Mouse (Mus musculus) thymus, adult 2 months (tissue): Measurements from ENCODE around the gene Rnf7. TPM values are rescaled to one million over a fixed set of nuclear protein-coding genes. Genes with fewer than 3 reads are reported as not detected.
"Not testable (repeated sequence)": the region's sequence is repeated elsewhere in the genome, so short reads cannot be mapped to it uniquely, and the experiment has no call there.

Experiments used
- DNase-seq: peaks from one replicate; pipeline ENCODE4 v3.0.0; 2021
- H3K27ac ChIP-seq: fragments of 200-500 bp; 2 replicates; pipeline ENCODE4 v1.5.1; 2012; ENCODE audit warnings: low read length, control low read depth; ENCODE audit not compliant: control insufficient read depth, insufficient read depth
- H3K27me3 ChIP-seq: fragments of 200-500 bp; 2 replicates; pipeline ENCODE4 v1.6.1; 2012; ENCODE audit warnings: mild to moderate bottlenecking, low read length, moderate library complexity, mixed read lengths; ENCODE audit not compliant: control insufficient read depth, insufficient read depth
- H3K36me3 ChIP-seq: fragments of 200-500 bp; 2 replicates; pipeline ENCODE4 v1.6.1; 2012; ENCODE audit warnings: mild to moderate bottlenecking, low read length, moderate library complexity; ENCODE audit not compliant: control insufficient read depth, insufficient read depth
- H3K4me1 ChIP-seq: fragments of 200-500 bp; replicated peaks from 2 replicates; pipeline ENCODE4 v1.6.1; 2012; ENCODE audit warnings: low read length; ENCODE audit not compliant: control insufficient read depth, insufficient read depth
- H3K4me3 ChIP-seq: fragments of 200-500 bp; 2 replicates; pipeline ENCODE4 v1.5.1; 2012; ENCODE audit warnings: mild to moderate bottlenecking, low read length, control low read depth, moderate library complexity; ENCODE audit not compliant: control insufficient read depth, insufficient read depth
- CTCF ChIP-seq: fragments of 200-500 bp; IDR thresholded peaks from 2 replicates; pipeline ENCODE4 v1.5.1; 2012; ENCODE audit warnings: mild to moderate bottlenecking, control low read depth, low read length, moderate library complexity, borderline replicate concordance; ENCODE audit not compliant: control insufficient read depth, poor library complexity, insufficient read depth; ENCODE audit errors: extremely low read depth
- POLR2A ChIP-seq: fragments of 200-500 bp; IDR thresholded peaks from 2 replicates; pipeline ENCODE4 v1.6.1; 2012; ENCODE audit warnings: mild to moderate bottlenecking, low read length, control low read depth, moderate library complexity; ENCODE audit not compliant: control insufficient read depth, poor library complexity, insufficient read depth; ENCODE audit errors: extremely low read depth
- WGBS: fragments of 180-500 bp; shearing (Covaris S2); methylation state at CpG from one replicate; pipeline ENCODE4 v1.1.7; 2018; 5-methylcytosine and 5-hydroxymethylcytosine counted together
- polyA plus RNA-seq: library from polyadenylated mRNA; depleted of rRNA; stranded (reverse); fragments of >200 nt; gene quantifications from 2 replicates; pipeline ENCODE4 v1.2.3, GENCODE M21; 2012

Gene Rnf7
- polyA plus RNA-seq, 1 experiment = 157 TPM

DNA sequence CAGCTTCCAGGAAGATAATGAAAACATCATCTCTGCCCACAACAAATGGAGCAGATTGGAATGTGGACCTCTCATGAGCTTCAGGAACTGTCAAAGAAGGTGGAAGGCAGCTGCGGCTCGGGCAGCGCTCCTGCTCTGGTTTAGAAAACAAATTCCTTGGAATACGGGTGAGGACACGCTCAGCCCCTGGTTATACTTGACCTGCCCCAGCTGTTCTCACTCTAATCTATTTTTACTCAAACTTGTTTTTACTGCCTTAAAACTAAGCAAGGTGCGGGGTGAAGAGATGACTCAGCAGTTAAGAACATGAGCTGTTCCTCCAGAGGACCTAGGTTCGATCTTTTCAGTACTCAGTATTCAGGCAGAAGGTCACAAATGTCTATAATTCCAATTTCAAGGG is 22.7 kb upstream of the Rnf7 start:
- TF ChIP-seq CTCF = no peak
- no peak for TF ChIP-seq POLR2A
- H3K36me3 ChIP-seq = no peaks in the 10 kb centered on the region
- DNase-seq = no peak
- H3K27me3 ChIP-seq = no peaks in the 10 kb centered on the region
- H3K4me3 ChIP-seq = no peak overlapping the region
- no peaks in the 10 kb centered on the region for H3K4me1 ChIP-seq
- 67% methylated on average over 7 of the region's 7 CpGs for WGBS
- no peak overlapping the region for H3K27ac ChIP-seq

DNA sequence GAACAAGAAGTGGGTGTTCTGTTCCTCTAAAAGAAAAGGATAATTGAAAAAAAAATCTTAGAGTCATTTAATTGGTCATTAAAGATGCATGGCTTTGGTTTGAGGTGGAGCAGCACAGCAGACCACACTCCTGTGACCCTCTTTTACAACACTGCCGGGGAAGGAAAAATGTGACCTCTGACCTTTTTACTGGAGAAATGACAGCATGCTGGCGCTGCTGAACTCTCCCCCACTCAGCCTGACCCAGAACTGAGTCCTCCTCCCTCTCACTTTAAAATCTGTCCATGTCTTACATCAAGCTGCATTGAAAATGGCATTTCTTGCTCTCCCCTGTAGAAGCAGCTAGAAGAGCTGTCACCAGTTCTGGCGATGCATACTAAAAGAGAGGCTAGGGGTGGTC is 14.7 kb upstream of the Rnf7 start:
- DNase-seq = no peak
- 87% methylated on average over 3 of the region's 3 CpGs for WGBS
- H3K4me1 ChIP-seq = peaks cover 2% of the 10 kb centered on the region; the same call in 1 of the 2 replicates
- H3K4me3 ChIP-seq = no peak overlapping the region
- no peaks in the 10 kb centered on the region for H3K27me3 ChIP-seq
- TF ChIP-seq POLR2A (no peak), CTCF (no peak)
- no peaks in the 10 kb centered on the region for H3K36me3 ChIP-seq
- no peak overlapping the region for H3K27ac ChIP-seq

DNA sequence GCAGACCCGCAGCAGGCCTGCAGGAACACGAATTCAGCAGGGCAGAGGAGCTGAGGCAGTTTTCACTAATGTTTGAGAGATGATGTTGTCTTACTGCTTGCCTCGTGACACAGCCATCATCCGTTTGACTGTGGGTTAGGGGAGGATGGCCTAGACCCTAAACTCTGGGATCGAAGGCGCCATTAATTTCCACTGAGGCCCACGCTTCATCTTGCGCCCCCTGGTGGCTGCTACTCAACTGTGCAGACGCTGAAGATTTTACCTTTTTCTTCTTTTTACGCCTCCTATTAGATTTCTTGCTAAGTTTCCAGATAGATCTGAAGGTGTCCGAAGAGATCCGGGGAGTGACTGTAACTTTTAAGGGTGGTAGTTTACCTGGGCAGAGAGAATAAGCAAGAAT is 13.3 kb upstream of the Rnf7 start:
- no peak for TF ChIP-seq POLR2A
- peak; percentile 86; the same call in 1 of the 2 replicates for TF ChIP-seq CTCF
- Histone ChIP-seq H3K27ac (no peak overlapping the region), H3K36me3 (no peaks in the 10 kb centered on the region), H3K4me1 (peaks cover 2% of the 10 kb centered on the region; the same call in 1 of the 2 replicates), H3K27me3 (no peaks in the 10 kb centered on the region), H3K4me3 (no peak overlapping the region)
- DNase-seq = peak; percentile 47
- WGBS = 45% methylated on average over 12 of the region's 12 CpGs

DNA sequence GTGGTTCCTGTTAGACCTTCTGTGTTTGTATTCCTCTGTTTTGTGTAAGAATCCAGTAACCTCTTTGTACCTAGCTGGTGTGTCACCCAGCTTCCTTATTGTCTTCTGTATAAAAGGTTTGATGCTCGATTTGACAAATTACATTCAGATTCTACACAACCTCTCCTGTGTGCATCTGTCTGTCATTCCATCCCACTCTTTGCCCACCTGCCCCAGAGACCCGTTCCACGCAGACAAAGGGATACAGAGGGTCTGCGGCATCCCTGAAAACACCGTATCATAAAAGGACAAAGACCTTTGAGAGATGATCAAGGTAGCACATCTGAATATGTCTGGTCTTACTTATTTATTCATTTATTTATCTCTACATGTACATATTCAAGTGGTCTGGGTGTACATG is 9.4 kb upstream of the Rnf7 start:
- H3K4me1 ChIP-seq, DNase-seq, H3K27ac ChIP-seq, H3K36me3 ChIP-seq, H3K27me3 ChIP-seq, H3K4me3 ChIP-seq: not testable (repeated sequence)
- WGBS = 99% methylated on average over 5 of the region's 5 CpGs

DNA sequence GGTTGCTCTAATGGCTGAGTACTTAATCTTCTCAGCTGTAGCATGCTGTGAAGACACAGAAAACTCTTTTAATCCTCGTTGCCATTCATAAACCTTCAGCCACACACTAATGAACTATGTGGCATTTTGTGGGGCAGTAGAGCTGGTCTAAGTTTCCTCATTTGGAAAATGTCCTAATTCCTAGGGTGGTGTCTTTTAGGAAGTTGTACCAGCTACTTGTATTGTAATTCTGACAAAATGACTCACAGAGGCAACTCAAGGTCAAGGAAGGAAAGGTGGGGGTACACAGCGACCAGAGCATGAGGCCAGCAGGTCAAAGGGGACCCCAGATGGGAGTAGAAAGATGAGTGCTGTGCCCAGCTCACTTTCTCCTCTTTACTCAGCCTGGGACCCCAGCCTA is 5.2 kb upstream of the Rnf7 start:
- WGBS = 77% methylated on average over 2 of the region's 2 CpGs
- no peak for DNase-seq
- H3K27me3 ChIP-seq = no peaks in the 10 kb centered on the region
- TF ChIP-seq CTCF = no peak
- no peak for TF ChIP-seq POLR2A
- H3K27ac ChIP-seq = no peak overlapping the region
- no peaks in the 10 kb centered on the region for H3K36me3 ChIP-seq
- no peaks in the 10 kb centered on the region for H3K4me1 ChIP-seq
- no peak overlapping the region for H3K4me3 ChIP-seq

DNA sequence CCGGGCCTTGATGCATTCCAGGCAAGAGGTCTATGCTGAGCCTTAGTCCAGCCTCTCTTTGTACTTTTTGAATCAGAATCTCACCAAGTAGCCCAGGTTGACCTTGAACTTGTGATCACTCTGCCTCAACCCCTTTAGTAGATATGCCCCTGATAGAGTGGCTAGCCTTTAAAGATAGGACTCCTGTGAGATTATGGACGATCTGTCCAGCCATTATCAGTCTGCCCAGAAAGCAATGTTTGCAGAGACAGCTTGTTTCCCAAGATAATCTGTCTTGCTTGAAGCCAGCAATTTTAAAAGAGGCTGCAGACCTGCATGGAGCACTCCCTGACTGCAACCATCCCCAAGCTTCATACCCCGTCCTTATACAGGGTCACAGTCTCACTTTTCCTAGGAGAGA is 4.6 kb upstream of the Rnf7 start:
- Histone ChIP-seq H3K4me3 (no peak overlapping the region), H3K36me3 (no peaks in the 10 kb centered on the region), H3K27ac (no peak overlapping the region), H3K27me3 (no peaks in the 10 kb centered on the region), H3K4me1 (no peaks in the 10 kb centered on the region)
- DNase-seq = no peak
- 90% methylated on average over 3 of the region's 3 CpGs for WGBS
- TF ChIP-seq CTCF (no peak), POLR2A (no peak)

DNA sequence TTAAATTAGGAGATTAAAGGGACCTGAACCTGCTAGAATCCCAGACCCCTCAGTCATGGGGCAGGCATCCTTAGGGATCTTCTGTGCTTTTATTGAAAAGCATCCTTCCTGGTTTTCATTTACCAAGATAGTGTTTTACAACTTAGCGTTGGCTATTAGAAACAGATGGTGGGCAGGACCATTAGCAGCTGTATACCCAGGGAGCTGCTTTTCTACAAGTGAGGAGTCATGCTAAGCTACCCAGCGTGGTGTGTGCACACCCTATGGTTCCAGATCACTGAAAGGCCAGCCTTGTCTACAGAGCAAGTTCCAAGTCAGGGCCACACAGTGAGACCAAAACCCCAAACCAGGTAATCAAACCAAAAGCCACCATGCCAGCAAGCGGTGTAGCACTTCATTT is 6.1 kb downstream of the Rnf7 start:
- 98% methylated on average over 3 of the region's 3 CpGs for WGBS
- H3K4me3 ChIP-seq = no peak overlapping the region
- no peak for DNase-seq
- H3K36me3 ChIP-seq = peaks cover 28% of the 10 kb centered on the region
- peaks cover 2% of the 10 kb centered on the region for H3K4me1 ChIP-seq
- no peaks in the 10 kb centered on the region for H3K27me3 ChIP-seq
- H3K27ac ChIP-seq = no peak overlapping the region
- TF ChIP-seq POLR2A = no peak
- no peak for TF ChIP-seq CTCF

DNA sequence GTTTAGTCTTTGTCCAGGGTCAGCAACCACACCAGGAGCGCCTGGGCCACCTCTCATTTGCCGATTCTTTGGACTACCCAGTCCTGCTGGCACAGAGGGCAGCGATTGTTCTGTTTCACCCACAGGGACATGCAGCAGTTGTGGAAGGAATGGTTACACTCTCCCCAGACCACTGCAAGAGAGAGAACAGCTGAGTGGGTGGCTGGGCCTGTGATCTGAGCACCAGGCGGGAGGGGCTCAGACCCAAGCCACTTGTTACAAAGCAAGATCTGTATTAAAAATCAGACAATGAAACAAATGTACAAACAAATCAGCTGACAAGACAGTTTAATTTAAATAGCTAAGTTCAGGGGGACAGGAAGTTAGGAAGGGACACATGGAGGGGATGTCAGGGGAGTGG is 6.8 kb downstream of the Rnf7 start:
- not testable (repeated sequence) for DNase-seq, H3K27ac ChIP-seq, H3K4me3 ChIP-seq, H3K4me1 ChIP-seq, H3K27me3 ChIP-seq
- WGBS = 96% methylated on average over 4 of the region's 4 CpGs
- H3K36me3 ChIP-seq = peaks cover 28% of the 10 kb centered on the region
